In the genomic region with DNA sequence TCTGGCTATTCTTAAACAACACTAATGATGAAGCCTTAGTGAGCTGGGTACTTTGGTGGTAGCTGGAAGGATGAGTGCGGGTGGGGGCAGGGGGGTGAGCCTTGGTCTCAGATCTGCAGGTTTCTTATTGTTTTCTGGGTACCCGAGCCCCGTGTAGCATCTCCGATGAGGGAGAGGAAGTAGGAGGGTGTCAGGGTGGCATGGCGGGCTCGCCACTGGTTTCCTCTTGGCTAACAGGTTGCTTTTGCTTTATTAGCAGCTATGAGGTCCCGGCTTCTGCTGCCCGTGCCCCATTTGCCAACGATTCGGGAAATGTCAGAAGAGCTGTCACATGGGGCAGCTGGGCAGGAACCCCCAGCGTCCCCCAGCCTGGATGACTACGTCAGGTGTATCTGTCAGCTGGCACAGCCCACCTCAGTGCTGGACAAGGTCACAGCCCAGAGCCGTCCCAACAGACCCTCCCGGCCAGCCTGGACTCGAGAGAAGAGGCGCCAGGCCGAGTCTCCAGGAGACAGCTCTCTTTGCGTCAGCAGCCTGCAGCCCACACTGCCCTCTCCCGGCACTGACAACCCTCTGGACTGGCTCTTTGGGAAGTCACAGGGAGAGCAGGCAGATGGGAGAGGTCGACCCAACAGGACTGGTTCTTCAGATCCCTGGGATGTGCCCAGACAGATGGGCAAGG, we compare ENCODE assay signal across 8 mouse cellular contexts. TPM values are rescaled to one million over a fixed set of nuclear protein-coding genes. Genes with fewer than 3 reads are reported as not detected.
A peak's percentile ranks its signal among the peaks of the same experiment; 100 is the strongest.
DNase-seq lines count a peak whose midpoint lies in the region; ATAC-seq lines count a peak whose summit lies in the region.

No protein-coding gene starts in this region.

- no peak overlapping the region for H3K27ac ChIP-seq in neural tube, embryonic 12.5 days
- H3K27ac ChIP-seq in heart, embryonic 10.5 days, result peak overlapping the region; percentile 63
- no peak overlapping the region for H3K27ac ChIP-seq in forebrain, embryonic 16.5 days (ENCODE audit: low read length)

- DNase-seq in neural tube, embryonic 10.5 days (ENCODE audit: extremely low spot score, low spot score), result no peak
- DNase-seq in heart, embryonic 10.5 days (ENCODE audit: low spot score), result peak; percentile 82
- DNase-seq in kidney, postnatal 10 days, result peak; percentile 79
- no peak for DNase-seq in thymus, postnatal 4 days
- DNase-seq in frontal cortex, postnatal 25 days (ENCODE audit: low spot score in 2 of 2), result no peak

- 77% methylated on average over 20 of the region's 20 CpGs for WGBS in neural tube, embryonic 12.5 days
- 63% methylated on average over 20 of the region's 20 CpGs for WGBS in heart, embryonic 10.5 days
- 85% methylated on average over 20 of the region's 20 CpGs for WGBS in forebrain, embryonic 16.5 days

- ATAC-seq in neural tube, embryonic 12.5 days (ENCODE audit: low FRiP score, low read depth), result no peak
- peak; percentile 59 for ATAC-seq in megakaryocyte, adult 5-6 weeks (ENCODE audit: poor library complexity, severe bottlenecking)
- no peak for ATAC-seq in forebrain, embryonic 16.5 days

- H3K27me3 ChIP-seq in neural tube, embryonic 12.5 days (replicated peaks), result 0 out of 2 replicates have a peak, but pooled peaks cover 3% of the 10 kb centered on the region
- H3K27me3 ChIP-seq in heart, embryonic 10.5 days (ENCODE audit: insufficient read depth, poor library complexity, severe bottlenecking), result no peaks in the 10 kb centered on the region
- H3K27me3 ChIP-seq in forebrain, embryonic 16.5 days (replicated peaks; ENCODE audit: control insufficient read depth, insufficient read depth, low read length), result no peaks in the 10 kb centered on the region

- peaks cover 3% of the 10 kb centered on the region for H3K36me3 ChIP-seq in neural tube, embryonic 12.5 days
- H3K36me3 ChIP-seq in heart, embryonic 10.5 days, result no peaks in the 10 kb centered on the region
- no peaks in the 10 kb centered on the region for H3K36me3 ChIP-seq in forebrain, embryonic 16.5 days (ENCODE audit: control insufficient read depth, insufficient read depth)

- no peaks in the 10 kb centered on the region for H3K9me3 ChIP-seq in neural tube, embryonic 12.5 days
- H3K9me3 ChIP-seq in heart, embryonic 10.5 days, result no peaks in the 10 kb centered on the region
- no peaks in the 10 kb centered on the region for H3K9me3 ChIP-seq in forebrain, embryonic 16.5 days (ENCODE audit: control insufficient read depth, low read length)

- H3K4me2 ChIP-seq in neural tube, embryonic 12.5 days (replicated peaks), result 0 out of 2 replicates have a peak overlapping the region, but pooled peaks have one; percentile 2
- no peak overlapping the region for H3K4me2 ChIP-seq in forebrain, embryonic 16.5 days (ENCODE audit: low read length)

- H3K4me3 ChIP-seq in neural tube, embryonic 12.5 days, result no peak overlapping the region
- H3K4me3 ChIP-seq in heart, embryonic 10.5 days, result peak overlapping the region; percentile 40
- H3K4me3 ChIP-seq in forebrain, embryonic 16.5 days (replicated peaks; ENCODE audit: low read length), result no peak overlapping the region

- no peaks in the 10 kb centered on the region; the same call in 1 of the 2 replicates for H3K4me1 ChIP-seq in neural tube, embryonic 12.5 days
- H3K4me1 ChIP-seq in heart, embryonic 10.5 days, result peaks cover 41% of the 10 kb centered on the region
- H3K4me1 ChIP-seq in forebrain, embryonic 16.5 days (replicated peaks; ENCODE audit: control insufficient read depth, insufficient read depth, low read length), result no peaks in the 10 kb centered on the region

- H3K9ac ChIP-seq in neural tube, embryonic 12.5 days, result no peak overlapping the region
- no peak overlapping the region for H3K9ac ChIP-seq in forebrain, embryonic 16.5 days (replicated peaks; ENCODE audit: low read depth, low read length)

RNA-seq across cellular contexts. Expression of a gene that starts 1.2 kb away (rescaled TPM):
- polyA plus RNA-seq in neural tube, embryonic 12.5 days (2016; fragmentation: Nextera tagmentation; extraction: Ambion mirVana), result 12.3 and 14.6 TPM in 2 replicates
- polyA plus RNA-seq in heart, embryonic 10.5 days (2016; fragmentation: Nextera tagmentation; extraction: Ambion mirVana), result 5.5 and 6.0 TPM in 2 replicates
- 0.36 TPM in 1 of 2 replicates, not detected in the other for total RNA-seq in megakaryocyte, adult 5-6 weeks (2015)
- total RNA-seq in megakaryocyte, adult 5-6 weeks (2017), result 0.18 and 0.49 TPM in 2 replicates
- polyA plus RNA-seq in forebrain, embryonic 16.5 days (2015; fragmentation: Nextera tagmentation; extraction: Ambion mirVana), result 7.0 and 9.9 TPM in 2 replicates

RNA-seq across cellular contexts. Expression of a gene that starts 22.2 kb away (rescaled TPM):
- polyA plus RNA-seq in neural tube, embryonic 12.5 days (2016; fragmentation: Nextera tagmentation; extraction: Ambion mirVana), result 34.1 and 38.3 TPM in 2 replicates
- 5.5 and 7.2 TPM in 2 replicates for polyA plus RNA-seq in heart, embryonic 10.5 days (2016; fragmentation: Nextera tagmentation; extraction: Ambion mirVana)
- total RNA-seq in megakaryocyte, adult 5-6 weeks (2015), result 229 and 230 TPM in 2 replicates
- total RNA-seq in megakaryocyte, adult 5-6 weeks (2017), result 165 and 181 TPM in 2 replicates
- 7.9 and 8.5 TPM in 2 replicates for polyA plus RNA-seq in forebrain, embryonic 16.5 days (2015; fragmentation: Nextera tagmentation; extraction: Ambion mirVana)

RNA-seq across cellular contexts. Expression of a gene that starts 22.8 kb away (rescaled TPM):
- 236 and 240 TPM in 2 replicates for polyA plus RNA-seq in neural tube, embryonic 12.5 days (2016; fragmentation: Nextera tagmentation; extraction: Ambion mirVana)
- 96.7 and 139 TPM in 2 replicates for polyA plus RNA-seq in heart, embryonic 10.5 days (2016; fragmentation: Nextera tagmentation; extraction: Ambion mirVana)
- total RNA-seq in megakaryocyte, adult 5-6 weeks (2015), result 53.4 and 53.8 TPM in 2 replicates
- total RNA-seq in megakaryocyte, adult 5-6 weeks (2017), result 20.6 and 20.8 TPM in 2 replicates
- 202 and 234 TPM in 2 replicates for polyA plus RNA-seq in forebrain, embryonic 16.5 days (2015; fragmentation: Nextera tagmentation; extraction: Ambion mirVana)

Comparison
In these comparisons a context has a peak if more than half of its experiments do, and no peak if none do; other contexts are left out.
1. DNase-seq: peak in heart, embryonic 10.5 days (single experiment) and kidney, postnatal 10 days (single experiment); none in neural tube, embryonic 10.5 days (single experiment), thymus, postnatal 4 days (single experiment) and frontal cortex, postnatal 25 days (0 of 2).